Mouse (Mus musculus): ENCODE measurements around the gene Bckdha.

GRCm38 (mm10) chr7:25683474-25684180, 24.8 kb upstream of the Bckdha start:
- TF ChIP-seq EP300 (IDR thresholded peaks at IDR 0.05; ENCODE audit: low read depth) (peak; percentile 54), CTCF (IDR thresholded peaks at IDR 0.05; ENCODE audit: low read depth) (no peak)

Measured in liver, embryonic 14.5 days (tissue).